Mouse (Mus musculus): ENCODE data around the gene Cep164. TPM values are rescaled to one million over a fixed set of nuclear protein-coding genes. Genes with fewer than 3 reads are reported as not detected.

The Cep164 gene
- polyA plus RNA-seq, 1 experiment from 2014 or later: 22.8 TPM

DNA sequence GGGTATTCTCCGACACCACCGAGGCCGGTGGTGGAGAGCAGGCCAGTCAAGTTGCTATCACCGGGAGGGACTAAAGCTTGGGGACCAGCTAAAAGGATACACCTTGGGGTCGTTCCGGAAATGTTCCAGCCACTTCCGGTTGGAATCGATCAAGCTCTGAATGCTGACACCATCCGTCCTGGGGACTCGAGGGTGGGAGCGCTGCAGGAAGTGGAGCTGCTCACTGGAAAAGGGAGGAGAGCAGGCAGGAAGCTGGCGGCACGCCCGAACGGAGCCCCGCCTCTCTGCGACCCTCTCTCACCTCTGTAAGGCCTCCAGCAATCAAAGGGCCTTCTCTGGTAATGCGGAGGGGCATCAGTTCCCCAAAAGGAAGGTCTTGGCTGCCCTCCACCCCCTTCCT lies 60.1 kb downstream of the Cep164 start:
- Histone ChIP-seq H3K4me3 (no peak overlapping the region), H3K27me3 (replicated peaks; ENCODE audit: low read depth, poor library complexity, severe bottlenecking) (no peaks in the 10 kb centered on the region)

DNA sequence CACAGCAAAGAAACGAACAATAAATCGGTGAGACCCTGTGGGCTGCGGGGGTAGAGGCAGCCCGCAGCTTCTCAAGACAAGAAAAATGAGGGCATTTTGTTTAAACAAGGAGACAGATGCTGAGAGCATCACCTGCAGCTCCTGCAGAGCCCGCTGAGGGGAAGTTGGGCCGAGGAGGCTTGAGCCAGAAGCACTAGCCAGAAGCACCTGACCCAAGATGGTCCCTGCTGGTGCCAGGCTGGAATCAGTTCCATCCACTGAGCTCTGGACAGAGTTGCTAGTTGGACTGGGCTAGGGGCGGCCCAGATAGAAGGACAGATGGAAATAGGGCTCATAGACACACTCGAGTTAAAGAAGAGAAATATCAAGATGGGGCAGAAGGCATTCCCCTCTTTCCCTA lies 61.3 kb downstream of the Cep164 start:
- Histone ChIP-seq H3K36me3 (replicated peaks) (peaks cover 46% of the 10 kb centered on the region), H3K27ac (replicated peaks) (no peak overlapping the region), H3K9me3 (no peaks in the 10 kb centered on the region), H3K27me3 (replicated peaks; ENCODE audit: low read depth, poor library complexity, severe bottlenecking) (no peaks in the 10 kb centered on the region), H3K4me3 (no peak overlapping the region), H3K4me1 (peaks cover 7% of the 10 kb centered on the region)
- 92% methylated on average over 8 of the region's 8 CpGs for WGBS
- no peak for DNase-seq (ENCODE audit: low spot score)

More for the DNA sequence above, 60.1 kb downstream of the Cep164 start:
- Histone ChIP-seq H3K4me1 (peaks cover 7% of the 10 kb centered on the region), H3K9me3 (no peaks in the 10 kb centered on the region), H3K36me3 (replicated peaks) (peaks cover 56% of the 10 kb centered on the region), H3K27ac (replicated peaks) (no peak overlapping the region)
- DNase-seq (ENCODE audit: low spot score): no peak
- 82% methylated on average over 18 of the region's 18 CpGs for WGBS

GRCm38 (mm10) chr9:45766195-45766594 lies 62.3 kb downstream of the Cep164 start:
- H3K27me3 ChIP-seq (replicated peaks; ENCODE audit: low read depth, poor library complexity, severe bottlenecking): no peaks in the 10 kb centered on the region
- 83% methylated on average over 6 of the region's 6 CpGs for WGBS
- peaks cover 7% of the 10 kb centered on the region for H3K4me1 ChIP-seq
- DNase-seq (ENCODE audit: low spot score): no peak
- no peaks in the 10 kb centered on the region for H3K9me3 ChIP-seq
- H3K36me3 ChIP-seq (replicated peaks): peaks cover 37% of the 10 kb centered on the region
- H3K4me3 ChIP-seq: no peak overlapping the region
- no peak overlapping the region for H3K27ac ChIP-seq (replicated peaks)

DNA sequence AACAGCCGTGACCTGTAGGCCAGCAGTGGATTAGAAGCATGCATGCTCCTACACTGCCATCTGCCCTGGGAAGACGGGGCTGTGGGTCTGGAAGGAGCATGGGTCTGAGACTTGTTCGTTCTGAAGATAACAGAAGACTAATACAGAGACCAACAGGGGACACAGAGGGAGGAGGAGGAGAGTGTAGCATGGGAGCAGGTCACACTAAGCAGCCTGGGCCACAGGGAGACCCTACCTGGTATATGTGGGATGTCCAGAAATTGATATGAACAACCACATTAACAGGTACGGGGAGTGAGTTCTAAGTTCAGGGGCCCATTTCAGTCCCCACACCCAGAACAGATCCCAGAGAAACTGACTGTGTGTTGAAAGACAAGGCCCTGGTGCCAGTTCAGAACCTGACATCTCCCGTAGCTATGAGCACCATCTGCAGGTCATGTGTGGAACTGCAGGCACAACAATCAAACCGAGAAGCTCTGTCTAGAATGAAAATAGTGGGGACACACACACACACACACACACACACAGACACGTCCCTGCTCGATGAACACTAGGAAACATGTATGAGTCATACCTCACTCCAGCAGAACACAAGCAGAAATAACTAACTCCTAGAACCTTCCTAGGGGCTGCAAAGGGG lies 73.9 kb downstream of the Cep164 start:
- H3K27me3 ChIP-seq (replicated peaks; ENCODE audit: low read depth, poor library complexity, severe bottlenecking): no peaks in the 10 kb centered on the region; the same call in 1 of the 2 replicates
- no peaks in the 10 kb centered on the region for H3K4me1 ChIP-seq
- no peaks in the 10 kb centered on the region for H3K36me3 ChIP-seq (replicated peaks)
- H3K27ac ChIP-seq (replicated peaks): no peak overlapping the region
- no peaks in the 10 kb centered on the region for H3K9me3 ChIP-seq
- peak; percentile 70 for DNase-seq (ENCODE audit: low spot score)
- 40% methylated on average over 8 of the region's 8 CpGs for WGBS
- no peak overlapping the region for H3K4me3 ChIP-seq

DNA sequence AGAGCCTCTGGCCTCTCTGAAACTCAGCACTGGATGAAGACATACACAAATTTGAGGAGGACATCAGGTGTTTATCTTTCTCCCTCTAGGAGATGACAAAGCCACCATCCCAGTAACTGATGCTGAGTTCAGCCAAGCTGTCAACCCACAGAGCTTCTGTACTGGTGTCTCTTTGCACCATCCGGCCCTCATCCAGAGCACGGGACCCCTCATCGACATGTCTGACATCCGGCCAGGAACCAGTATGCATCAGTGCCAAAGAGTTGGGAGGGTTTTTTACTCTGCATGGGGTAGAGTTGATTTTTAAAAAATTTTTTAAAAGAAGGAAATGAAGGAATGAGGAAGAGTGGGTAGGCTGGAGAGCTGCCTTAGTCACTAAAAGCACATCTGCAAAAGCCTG lies 78.6 kb downstream of the Cep164 start:
- DNase-seq (ENCODE audit: low spot score): no peak
- H3K4me1 ChIP-seq: no peaks in the 10 kb centered on the region
- no peaks in the 10 kb centered on the region for H3K36me3 ChIP-seq (replicated peaks)
- no peaks in the 10 kb centered on the region for H3K9me3 ChIP-seq
- H3K27me3 ChIP-seq (replicated peaks; ENCODE audit: low read depth, poor library complexity, severe bottlenecking): no peaks in the 10 kb centered on the region; the same call in 1 of the 2 replicates
- H3K27ac ChIP-seq (replicated peaks): no peak overlapping the region
- 94% methylated on average over 4 of the region's 4 CpGs for WGBS
- no peak overlapping the region for H3K4me3 ChIP-seq

GRCm38 (mm10) chr9:45745451-45745850 lies 83.0 kb downstream of the Cep164 start:
- no peak overlapping the region for H3K27ac ChIP-seq (replicated peaks)
- H3K4me3 ChIP-seq: no peak overlapping the region
- DNase-seq (ENCODE audit: low spot score): no peak
- no peaks in the 10 kb centered on the region for H3K4me1 ChIP-seq
- no peaks in the 10 kb centered on the region for H3K9me3 ChIP-seq
- no peaks in the 10 kb centered on the region for H3K36me3 ChIP-seq (replicated peaks)
- no peaks in the 10 kb centered on the region; the same call in none of the 2 replicates for H3K27me3 ChIP-seq (replicated peaks; ENCODE audit: low read depth, poor library complexity, severe bottlenecking)
- 67% methylated on average over 7 of the region's 7 CpGs for WGBS

- 65% methylated on average over 2 of the region's 2 CpGs for WGBS
- no peak overlapping the region for H3K27ac ChIP-seq (replicated peaks)
- DNase-seq (ENCODE audit: low spot score): peak; percentile 17
These were observed 87.9 kb downstream of the Cep164 start for GRCm38 (mm10) chr9:45740584-45740980.

GRCm38 (mm10) chr9:45739702-45740583 lies 88.5 kb downstream of the Cep164 start:
- WGBS: 71% methylated on average over 17 of the region's 17 CpGs
- no peak for DNase-seq (ENCODE audit: low spot score)
- Histone ChIP-seq H3K27me3 (replicated peaks; ENCODE audit: low read depth, poor library complexity, severe bottlenecking) (no peaks in the 10 kb centered on the region; the same call in none of the 2 replicates), H3K27ac (replicated peaks) (no peak overlapping the region), H3K9me3 (no peaks in the 10 kb centered on the region), H3K4me1 (no peaks in the 10 kb centered on the region), H3K36me3 (replicated peaks) (no peaks in the 10 kb centered on the region), H3K4me3 (no peak overlapping the region)

More at GRCm38 (mm10) chr9:45740584-45740980, 87.9 kb downstream of the Cep164 start:
- no peak overlapping the region for H3K4me3 ChIP-seq
- no peaks in the 10 kb centered on the region for H3K36me3 ChIP-seq (replicated peaks)
- H3K27me3 ChIP-seq (replicated peaks; ENCODE audit: low read depth, poor library complexity, severe bottlenecking): no peaks in the 10 kb centered on the region; the same call in none of the 2 replicates
- no peaks in the 10 kb centered on the region for H3K4me1 ChIP-seq
- no peaks in the 10 kb centered on the region for H3K9me3 ChIP-seq

DNA sequence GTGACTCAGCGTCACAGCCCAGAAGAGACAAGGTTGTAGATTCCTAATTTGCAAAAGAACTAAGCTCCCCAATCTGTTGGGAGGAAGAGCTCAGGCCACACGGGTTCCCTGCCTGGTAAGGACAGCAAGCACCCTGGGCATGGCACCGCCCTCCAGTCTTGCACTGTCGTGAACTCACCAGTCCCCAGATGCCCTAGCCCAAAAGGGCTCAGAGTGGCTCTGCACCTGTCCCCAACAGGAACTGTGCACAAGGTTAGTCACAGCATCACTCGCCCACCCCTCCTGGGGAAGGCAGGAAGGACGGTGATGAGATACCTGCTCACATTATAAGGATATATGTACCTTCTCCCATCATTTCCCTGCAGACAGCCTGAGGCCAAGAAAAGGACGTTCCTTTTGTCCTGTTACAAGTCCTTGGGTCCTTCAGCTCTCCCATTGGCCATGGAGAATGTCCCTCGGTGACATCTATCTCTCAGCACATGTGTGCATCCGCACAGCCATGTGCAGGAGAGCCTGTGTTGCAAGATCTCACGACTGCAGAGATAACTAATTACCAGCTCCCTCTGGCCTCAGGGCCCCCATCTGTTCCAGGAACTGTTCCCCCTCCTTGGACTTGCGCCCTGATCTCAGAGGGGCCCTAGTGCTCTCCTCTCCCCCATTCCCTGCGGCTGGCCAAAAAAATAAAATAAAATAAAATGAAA lies 89.3 kb downstream of the Cep164 start:
- 74% methylated on average over 12 of the region's 12 CpGs for WGBS
- no peaks in the 10 kb centered on the region for H3K9me3 ChIP-seq
- no peaks in the 10 kb centered on the region for H3K36me3 ChIP-seq (replicated peaks)
- H3K27me3 ChIP-seq (replicated peaks; ENCODE audit: low read depth, poor library complexity, severe bottlenecking): no peaks in the 10 kb centered on the region; the same call in 1 of the 2 replicates
- H3K4me1 ChIP-seq: no peaks in the 10 kb centered on the region
- H3K27ac ChIP-seq (replicated peaks): no peak overlapping the region
- no peak overlapping the region for H3K4me3 ChIP-seq
- DNase-seq (ENCODE audit: low spot score): no peak

DNA sequence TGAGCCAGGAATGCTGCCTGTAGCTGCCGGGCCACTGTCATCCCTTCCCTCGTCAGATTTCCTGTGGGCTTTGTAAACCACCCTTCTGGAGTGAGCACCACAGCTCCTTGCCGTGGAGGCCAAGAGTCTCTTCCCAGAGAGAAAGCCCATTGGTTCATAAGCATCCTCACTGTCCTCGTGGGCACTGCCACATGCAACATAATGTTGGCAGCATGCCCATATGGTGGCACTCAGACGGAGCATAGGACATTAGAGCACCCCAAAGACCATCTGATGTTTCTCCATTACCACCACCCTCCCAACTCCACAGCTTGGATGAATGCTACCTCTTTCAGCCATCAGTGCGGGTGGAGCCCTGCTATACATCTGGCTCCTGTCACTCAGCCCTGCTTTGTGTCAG lies 95.2 kb downstream of the Cep164 start:
- DNase-seq (ENCODE audit: low spot score): no peak
- Histone ChIP-seq H3K27ac (replicated peaks) (no peak overlapping the region), H3K9me3 (no peaks in the 10 kb centered on the region), H3K4me1 (no peaks in the 10 kb centered on the region), H3K36me3 (replicated peaks) (no peaks in the 10 kb centered on the region), H3K27me3 (replicated peaks; ENCODE audit: low read depth, poor library complexity, severe bottlenecking) (no peaks in the 10 kb centered on the region), H3K4me3 (no peak overlapping the region)
- WGBS: 77% methylated on average over 6 of the region's 6 CpGs

DNA sequence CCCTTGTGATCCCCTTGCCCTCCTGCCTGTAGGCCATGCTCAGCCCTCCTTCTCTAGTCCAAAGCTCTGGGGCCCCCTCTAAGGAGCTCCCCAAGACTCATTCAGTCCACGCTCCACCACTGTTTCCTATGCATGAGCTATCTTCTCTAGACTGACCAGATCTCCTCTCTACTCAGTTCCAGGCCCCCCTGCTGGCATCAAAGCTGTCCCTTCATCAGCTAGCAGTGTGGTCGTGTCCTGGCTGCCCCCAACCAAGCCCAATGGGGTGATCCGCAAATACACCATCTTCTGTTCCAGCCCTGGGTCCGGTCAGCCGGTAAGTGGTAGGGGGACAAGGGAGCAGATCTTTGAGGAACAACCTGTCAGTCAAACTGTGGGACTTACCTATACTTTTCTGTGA lies 96.6 kb downstream of the Cep164 start:
- H3K27ac ChIP-seq (replicated peaks): no peak overlapping the region
- H3K4me1 ChIP-seq: no peaks in the 10 kb centered on the region
- DNase-seq (ENCODE audit: low spot score): no peak
- 86% methylated on average over 5 of the region's 5 CpGs for WGBS
- no peaks in the 10 kb centered on the region for H3K9me3 ChIP-seq
- no peaks in the 10 kb centered on the region for H3K27me3 ChIP-seq (replicated peaks; ENCODE audit: low read depth, poor library complexity, severe bottlenecking)
- no peaks in the 10 kb centered on the region for H3K36me3 ChIP-seq (replicated peaks)
- no peak overlapping the region for H3K4me3 ChIP-seq

- WGBS: 70% methylated on average over 7 of the region's 7 CpGs
- Histone ChIP-seq H3K9me3 (no peaks in the 10 kb centered on the region), H3K4me3 (no peak overlapping the region), H3K27me3 (replicated peaks; ENCODE audit: low read depth, poor library complexity, severe bottlenecking) (no peaks in the 10 kb centered on the region), H3K4me1 (no peaks in the 10 kb centered on the region), H3K36me3 (replicated peaks) (no peaks in the 10 kb centered on the region), H3K27ac (replicated peaks) (no peak overlapping the region)
- DNase-seq (ENCODE audit: low spot score): no peak
These were observed 108.5 kb downstream of the Cep164 start for GRCm38 (mm10) chr9:45719997-45720396.

Data from embryonic facial prominence, embryonic 10.5 days (tissue).